Mouse (Mus musculus): ENCODE results near the gene Ctnnd2.

DNA sequence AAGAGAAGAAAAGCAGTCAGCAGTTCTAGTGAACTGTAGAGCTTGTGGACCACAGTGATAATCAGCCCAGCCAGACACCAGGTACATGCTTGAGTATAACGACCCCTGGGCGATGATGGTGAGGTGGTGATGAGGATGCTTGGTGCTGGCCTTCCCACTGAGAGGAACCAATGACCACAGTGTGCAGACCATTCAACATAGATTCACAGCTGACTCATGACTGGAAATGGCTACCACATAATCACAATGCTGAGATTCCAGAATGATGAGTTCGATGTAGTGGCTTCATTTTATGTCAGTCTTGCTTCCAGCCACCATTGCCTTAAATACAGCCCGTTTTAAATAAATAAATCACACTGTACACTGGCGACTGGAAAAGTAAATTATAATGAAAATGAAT lies 897.9 kb downstream of the Ctnnd2 start:
- TF ChIP-seq POLR2A (IDR thresholded peaks at IDR 0.05; ENCODE audit: borderline replicate concordance, extremely low read depth, low read depth, low read length) = no peak
- TF ChIP-seq CTCF (IDR thresholded peaks at IDR 0.05; ENCODE audit: insufficient read depth, low read length) = no peak

Data from lung, adult 2 months (tissue).